Mouse (Mus musculus) midbrain, postnatal 0 days (tissue): Measurements from ENCODE around the gene Gm42715. TPM values are rescaled to one million over a fixed set of nuclear protein-coding genes. Genes with fewer than 3 reads are reported as not detected.

Experiments
- ATAC-seq: fragments of 200-750 bp; cut with Nextera tagmentation; 2 replicates; pipeline ENCODE4 v1.8.0; 2017; ENCODE audit warnings: moderate number of reproducible peaks, mild to moderate bottlenecking, moderate TSS enrichment, moderate library complexity; ENCODE audit not compliant: low FRiP score
- DNase-seq: peaks from one replicate; pipeline ENCODE4 v3.0.0-alpha.2; 2015; ENCODE audit warnings: low spot score
- H3K27ac ChIP-seq: fragments of 300-500 bp; sonication (generic); 2 replicates; pipeline ENCODE4 v1.5.1; 2014; ENCODE audit warnings: low read depth, mild to moderate bottlenecking, low read length, mixed read lengths
- H3K27me3 ChIP-seq: fragments of 300-500 bp; sonication (generic); 2 replicates; pipeline ENCODE4 v1.6.1; 2014; ENCODE audit warnings: low read length, control low read depth, mixed read lengths; ENCODE audit not compliant: insufficient read depth
- H3K36me3 ChIP-seq: fragments of 300-500 bp; sonication (generic); 2 replicates; pipeline ENCODE4 v1.6.1; 2014; ENCODE audit warnings: low read length, control low read depth, mixed read lengths; ENCODE audit not compliant: insufficient read depth
- H3K4me1 ChIP-seq: fragments of 300-500 bp; sonication (generic); 2 replicates; pipeline ENCODE4 v1.6.1; 2014; ENCODE audit warnings: mild to moderate bottlenecking, control low read depth, antibody characterized with exemption, low read length, mixed read lengths; ENCODE audit not compliant: insufficient read depth
- H3K4me2 ChIP-seq: fragments of 300-500 bp; sonication (generic); 2 replicates; pipeline ENCODE4 v1.6.1; 2014; ENCODE audit warnings: low read depth, mild to moderate bottlenecking, low read length, mixed read lengths; ENCODE audit not compliant: poor library complexity, severe bottlenecking
- H3K4me3 ChIP-seq: fragments of 300-500 bp; sonication (generic); 2 replicates; pipeline ENCODE4 v1.5.1; 2014; ENCODE audit warnings: low read depth, mild to moderate bottlenecking, low read length, moderate library complexity
- H3K9ac ChIP-seq: fragments of 300-500 bp; sonication (generic); replicated peaks from 2 replicates; pipeline ENCODE4 v1.6.1; 2014; ENCODE audit warnings: mild to moderate bottlenecking, low read length, moderate library complexity, mixed read lengths; ENCODE audit not compliant: poor library complexity, severe bottlenecking
- H3K9me3 ChIP-seq: fragments of 300-500 bp; sonication (generic); 2 replicates; pipeline ENCODE4 v1.6.1; 2016; ENCODE audit warnings: low read length, control low read depth
- CTCF ChIP-seq: IDR thresholded peaks from 2 replicates; pipeline ENCODE4 v1.5.1; 2016; ENCODE audit warnings: antibody characterized with exemption, mild to moderate bottlenecking
- WGBS: fragments of 180-500 bp; shearing (Covaris S2); extraction: QIAGEN DNeasy Blood & Tissue Kit; methylation state at CpG from one replicate; pipeline ENCODE4 v1.1.7; 2014; 5-methylcytosine and 5-hydroxymethylcytosine counted together
- polyA plus RNA-seq: library from polyadenylated mRNA; unstranded; fragments of >200 nt; fragmentation: Nextera tagmentation; extraction: Ambion mirVana; gene quantifications from 2 replicates; pipeline ENCODE4 v1.2.1, GENCODE M21; 2015
- total RNA-seq: library from RNA; depleted of rRNA; stranded (reverse); fragments of >200 nt; gene quantifications from 2 replicates; pipeline ENCODE4 v1.2.3, GENCODE M21; 2014; rRNA removed

Gene Gm42715
- total RNA-seq = 19.6 and 32.1 TPM in 2 replicates
- polyA plus RNA-seq = 9.0 and 11.4 TPM in 2 replicates

GRCm38 (mm10) chr7:127519284-127519683 is at the start of gene Gm42715:
TSS of gene Gm42715 (plus strand) at chr7:127519584.
- ATAC-seq (no peak), DNase-seq (no peak)
- Histone ChIP-seq H3K4me3 (no peak within 1 kb of the TSS), H3K27me3 (no peaks in the 10 kb centered on the region), H3K27ac (no peak within 1 kb of the TSS), H3K9ac (no peak within 1 kb of the TSS), H3K4me2 (no peak within 1 kb of the TSS), H3K4me1 (no peaks in the 10 kb centered on the region), H3K9me3 (no peaks in the 10 kb centered on the region), H3K36me3 (peaks cover 63% of the 10 kb centered on the region)
- 91% methylated on average over 3 of the region's 3 CpGs for WGBS
- no peak for TF ChIP-seq CTCF

GRCm38 (mm10) chr7:127470011-127470715 is 49.2 kb upstream of the Gm42715 start:
- peak; percentile 34 for DNase-seq
- 7% methylated on average over 10 of the region's 10 CpGs for WGBS
- ATAC-seq = no peak
- no peaks in the 10 kb centered on the region for H3K9me3 ChIP-seq
- peak overlapping the region; percentile 81 for H3K4me3 ChIP-seq
- no peaks in the 10 kb centered on the region for H3K27me3 ChIP-seq
- TF ChIP-seq CTCF = no peak
- peak overlapping the region; percentile 62 for H3K9ac ChIP-seq
- H3K4me2 ChIP-seq = peak overlapping the region; percentile 80
- peaks cover 17% of the 10 kb centered on the region for H3K36me3 ChIP-seq
- peak overlapping the region; percentile 94 for H3K27ac ChIP-seq
- no peaks in the 10 kb centered on the region for H3K4me1 ChIP-seq

- peak overlapping the region; percentile 80 for H3K4me2 ChIP-seq
- WGBS = under 1% methylated on average over 46 of the region's 46 CpGs
- H3K36me3 ChIP-seq = peaks cover 25% of the 10 kb centered on the region
- H3K9me3 ChIP-seq = no peaks in the 10 kb centered on the region
- peak overlapping the region; percentile 94 for H3K27ac ChIP-seq
- peak; percentile 38 for TF ChIP-seq CTCF
- peak overlapping the region; percentile 96 for H3K9ac ChIP-seq
- H3K4me1 ChIP-seq = no peaks in the 10 kb centered on the region
- H3K27me3 ChIP-seq = no peaks in the 10 kb centered on the region
- peak; percentile 96 for ATAC-seq
- peak overlapping the region; percentile 81 for H3K4me3 ChIP-seq
- peak; percentile 100 for DNase-seq
Observed at GRCm38 (mm10) chr7:127470743-127471645, 48.4 kb upstream of the Gm42715 start.

GRCm38 (mm10) chr7:127471646-127472010 is 47.8 kb upstream of the Gm42715 start:
- Histone ChIP-seq H3K36me3 (peaks cover 30% of the 10 kb centered on the region), H3K4me3 (peak overlapping the region; percentile 81), H3K4me2 (peak overlapping the region; percentile 80), H3K27me3 (no peaks in the 10 kb centered on the region), H3K9ac (peak overlapping the region; percentile 96), H3K4me1 (no peaks in the 10 kb centered on the region), H3K9me3 (no peaks in the 10 kb centered on the region), H3K27ac (peak overlapping the region; percentile 94)
- TF ChIP-seq CTCF = peak; percentile 34
- DNase-seq = no peak
- under 1% methylated on average over 24 of the region's 25 CpGs for whole genome bisulfite sequencing
- ATAC-seq = peak; percentile 36; the same call in 1 of the 2 replicates

GRCm38 (mm10) chr7:127472060-127472459 is 47.3 kb upstream of the Gm42715 start:
- Histone ChIP-seq H3K4me1 (no peaks in the 10 kb centered on the region), H3K36me3 (peaks cover 30% of the 10 kb centered on the region), H3K27ac (peak overlapping the region; percentile 94), H3K9ac (peak overlapping the region; percentile 96), H3K4me3 (peak overlapping the region; percentile 81), H3K4me2 (peak overlapping the region; percentile 80), H3K27me3 (no peaks in the 10 kb centered on the region), H3K9me3 (no peaks in the 10 kb centered on the region)
- TF ChIP-seq CTCF = no peak
- DNase-seq (peak; percentile 46), ATAC-seq (no peak)
- 3% methylated on average over 7 of the region's 7 CpGs for WGBS
